Mouse (Mus musculus): ENCODE results near the gene Fam185a. TPM values are rescaled to one million over a fixed set of nuclear protein-coding genes. Genes with fewer than 3 reads are reported as not detected.

The Fam185a gene
- 1.6 and 2.3 TPM in 2 replicates for polyA plus RNA-seq (2012; ENCODE audit: insufficient read depth, insufficient read length, missing spikeins)

GRCm38 (mm10) chr5:21424614-21425602 is at the start of gene Fam185a, which contains the start of gene Ccdc146:
Gene Fam185a, plus strand, starts transcription at chr5:21424958.
Gene Ccdc146, minus strand, starts transcription at chr5:21424677.
- Histone ChIP-seq H3K27ac (ENCODE audit: insufficient read depth, low read depth, low read length) (peak within 1 kb of the TSS; percentile 27; the same call in 1 of the 2 replicates), H3K4me3 (ENCODE audit: insufficient read depth, low read length) (peak within 1 kb of the TSS; percentile 91), H3K4me1 (ENCODE audit: control insufficient read depth, insufficient read depth, low read length) (peaks cover 7% of the 10 kb centered on the region)
- TF ChIP-seq POLR2A (IDR thresholded peaks at IDR 0.05; ENCODE audit: borderline replicate concordance, low read depth, low read length), result 0 out of 2 replicates have a peak, but pooled peaks have one; percentile 27
- no peak for TF ChIP-seq CTCF (IDR thresholded peaks at IDR 0.05; ENCODE audit: low read depth, low read length)

- Histone ChIP-seq H3K27ac (ENCODE audit: insufficient read depth, low read depth, low read length) (no peak overlapping the region), H3K4me1 (ENCODE audit: control insufficient read depth, insufficient read depth, low read length) (0 out of 2 replicates have a peak, but pooled peaks cover 2% of the 10 kb centered on the region), H3K4me3 (ENCODE audit: insufficient read depth, low read length) (no peak overlapping the region)
- no peak for TF ChIP-seq POLR2A (IDR thresholded peaks at IDR 0.05; ENCODE audit: borderline replicate concordance, low read depth, low read length)
- no peak for TF ChIP-seq CTCF (IDR thresholded peaks at IDR 0.05; ENCODE audit: low read depth, low read length)
Measured at GRCm38 (mm10) chr5:21376935-21377334, 47.8 kb upstream of the Fam185a start.

- H3K4me3 ChIP-seq (ENCODE audit: insufficient read depth, low read length), result no peak overlapping the region
- no peak overlapping the region for H3K27ac ChIP-seq (ENCODE audit: insufficient read depth, low read depth, low read length)
- peaks cover 4% of the 10 kb centered on the region for H3K4me1 ChIP-seq (ENCODE audit: control insufficient read depth, insufficient read depth, low read length)
- TF ChIP-seq POLR2A (IDR thresholded peaks at IDR 0.05; ENCODE audit: borderline replicate concordance, low read depth, low read length) (no peak), CTCF (IDR thresholded peaks at IDR 0.05; ENCODE audit: low read depth, low read length) (no peak)
Measured at GRCm38 (mm10) chr5:21378397-21378796, 46.4 kb upstream of the Fam185a start.

- no peak overlapping the region for H3K27ac ChIP-seq (ENCODE audit: insufficient read depth, low read depth, low read length)
- H3K4me3 ChIP-seq (ENCODE audit: insufficient read depth, low read length), result no peak overlapping the region
- TF ChIP-seq POLR2A (IDR thresholded peaks at IDR 0.05; ENCODE audit: borderline replicate concordance, low read depth, low read length) (no peak), CTCF (IDR thresholded peaks at IDR 0.05; ENCODE audit: low read depth, low read length) (no peak)
- H3K4me1 ChIP-seq (ENCODE audit: control insufficient read depth, insufficient read depth, low read length), result peaks cover 14% of the 10 kb centered on the region
Measured at GRCm38 (mm10) chr5:21381986-21382385, 42.8 kb upstream of the Fam185a start.

- TF ChIP-seq POLR2A (IDR thresholded peaks at IDR 0.05; ENCODE audit: borderline replicate concordance, low read depth, low read length) (no peak), CTCF (IDR thresholded peaks at IDR 0.05; ENCODE audit: low read depth, low read length) (no peak)
- Histone ChIP-seq H3K27ac (ENCODE audit: insufficient read depth, low read depth, low read length) (no peak overlapping the region), H3K4me3 (ENCODE audit: insufficient read depth, low read length) (no peak overlapping the region), H3K4me1 (ENCODE audit: control insufficient read depth, insufficient read depth, low read length) (peaks cover 16% of the 10 kb centered on the region)
Measured at GRCm38 (mm10) chr5:21382678-21383077, 42.1 kb upstream of the Fam185a start.

- Histone ChIP-seq H3K4me3 (ENCODE audit: insufficient read depth, low read length) (no peak overlapping the region), H3K27ac (ENCODE audit: insufficient read depth, low read depth, low read length) (no peak overlapping the region), H3K4me1 (ENCODE audit: control insufficient read depth, insufficient read depth, low read length) (peaks cover 16% of the 10 kb centered on the region)
- TF ChIP-seq CTCF (IDR thresholded peaks at IDR 0.05; ENCODE audit: low read depth, low read length), result no peak
- TF ChIP-seq POLR2A (IDR thresholded peaks at IDR 0.05; ENCODE audit: borderline replicate concordance, low read depth, low read length), result no peak
Measured at GRCm38 (mm10) chr5:21383392-21384251, 41.1 kb upstream of the Fam185a start.

GRCm38 (mm10) chr5:21384252-21384960 is 40.4 kb upstream of the Fam185a start:
- no peak overlapping the region for H3K4me3 ChIP-seq (ENCODE audit: insufficient read depth, low read length)
- H3K27ac ChIP-seq (ENCODE audit: insufficient read depth, low read depth, low read length), result no peak overlapping the region
- peaks cover 16% of the 10 kb centered on the region for H3K4me1 ChIP-seq (ENCODE audit: control insufficient read depth, insufficient read depth, low read length)
- TF ChIP-seq POLR2A (IDR thresholded peaks at IDR 0.05; ENCODE audit: borderline replicate concordance, low read depth, low read length), result no peak
- no peak for TF ChIP-seq CTCF (IDR thresholded peaks at IDR 0.05; ENCODE audit: low read depth, low read length)

GRCm38 (mm10) chr5:21384976-21385375 is 39.8 kb upstream of the Fam185a start:
- Histone ChIP-seq H3K4me3 (ENCODE audit: insufficient read depth, low read length) (no peak overlapping the region), H3K27ac (ENCODE audit: insufficient read depth, low read depth, low read length) (no peak overlapping the region), H3K4me1 (ENCODE audit: control insufficient read depth, insufficient read depth, low read length) (peaks cover 16% of the 10 kb centered on the region)
- TF ChIP-seq POLR2A (IDR thresholded peaks at IDR 0.05; ENCODE audit: borderline replicate concordance, low read depth, low read length) (no peak), CTCF (IDR thresholded peaks at IDR 0.05; ENCODE audit: low read depth, low read length) (no peak)

GRCm38 (mm10) chr5:21386432-21386831 is 38.3 kb upstream of the Fam185a start:
- Histone ChIP-seq H3K4me3 (ENCODE audit: insufficient read depth, low read length) (no peak overlapping the region), H3K27ac (ENCODE audit: insufficient read depth, low read depth, low read length) (peak overlapping the region; percentile 65), H3K4me1 (ENCODE audit: control insufficient read depth, insufficient read depth, low read length) (peaks cover 16% of the 10 kb centered on the region)
- TF ChIP-seq POLR2A (IDR thresholded peaks at IDR 0.05; ENCODE audit: borderline replicate concordance, low read depth, low read length) (no peak), CTCF (IDR thresholded peaks at IDR 0.05; ENCODE audit: low read depth, low read length) (no peak)

All from bone marrow macrophage, adult 2 months (primary cell).